Mouse (Mus musculus): ENCODE data around the gene Pkdcc.
A peak's percentile ranks its signal among the peaks of the same experiment; 100 is the strongest.

The Pkdcc gene

GRCm38 (mm10) chr17:83246090-83246489, 31.0 kb downstream of the Pkdcc start:
- DNase-seq (ENCODE audit: low spot score in 2 of 2): no peak

GRCm38 (mm10) chr17:83247176-83247575, 32.1 kb downstream of the Pkdcc start:
- no peak for DNase-seq (ENCODE audit: low spot score in 2 of 2)

GRCm38 (mm10) chr17:83248467-83248866, 33.4 kb downstream of the Pkdcc start:
- no peak for DNase-seq (ENCODE audit: low spot score in 2 of 2)

GRCm38 (mm10) chr17:83250903-83251526, 35.9 kb downstream of the Pkdcc start:
- DNase-seq (ENCODE audit: low spot score in 2 of 2): no peak

GRCm38 (mm10) chr17:83253051-83253649, 38.1 kb downstream of the Pkdcc start:
- peak in 1 of 2 experiments; percentile 5 for DNase-seq (ENCODE audit: low spot score in 2 of 2)

- peak; percentile 89 to 90 for DNase-seq (ENCODE audit: low spot score in 2 of 2)
These were observed 52.4 kb downstream of the Pkdcc start for GRCm38 (mm10) chr17:83267202-83268128.

GRCm38 (mm10) chr17:83271509-83271908, 56.4 kb downstream of the Pkdcc start:
- DNase-seq (ENCODE audit: low spot score in 2 of 2): peak; percentile 77 to 84

- DNase-seq (ENCODE audit: low spot score in 2 of 2): peak; percentile 50 to 56
These were observed 57.5 kb downstream of the Pkdcc start for GRCm38 (mm10) chr17:83272641-83273040.

GRCm38 (mm10) chr17:83273636-83274035, 58.5 kb downstream of the Pkdcc start:
- DNase-seq (ENCODE audit: low spot score in 2 of 2): no peak

- DNase-seq (ENCODE audit: low spot score in 2 of 2): peak in 1 of 2 experiments; percentile 7
These were observed 59.0 kb downstream of the Pkdcc start for GRCm38 (mm10) chr17:83274101-83274500.

Data from spleen, postnatal 36 days (tissue).